Comparison of ENCODE assay signal across 23 mouse cellular contexts in the genomic region with DNA sequence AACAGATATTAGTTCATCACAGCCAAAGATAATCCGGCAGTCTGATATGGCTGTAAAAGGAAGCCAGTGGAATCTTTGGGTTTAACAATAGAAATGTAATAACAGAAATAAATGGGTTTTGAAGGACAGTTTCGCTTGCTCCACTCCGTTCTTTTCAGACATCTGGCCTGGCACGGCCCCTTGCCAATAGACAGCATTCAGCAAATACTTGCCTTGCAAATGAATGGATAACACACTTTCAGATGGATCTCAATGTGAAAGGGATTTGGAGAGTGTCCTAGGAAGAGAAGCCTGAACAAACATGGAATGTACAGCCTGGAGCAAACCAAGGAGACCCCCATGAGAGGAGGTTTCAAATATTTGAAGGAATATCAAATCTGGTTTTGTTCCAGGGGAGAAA.
DNase-seq lines count a peak whose midpoint lies in the region; ATAC-seq lines count a peak whose summit lies in the region.
"Had no signal": no experiment of that assay in that cellular context is flagged by ENCODE, and none has a peak within 500 bp of the region (broad histone marks: within the 10 kb centered on the region; RNA-seq: fewer than 3 reads in every experiment).

No protein-coding gene starts in this region.

- no peak overlapping the region for H3K4me2 ChIP-seq in embryonic facial prominence, embryonic 12.5 days (replicated peaks)
- no peak overlapping the region for H3K4me2 ChIP-seq in limb, embryonic 15.5 days
- peak overlapping the region; percentile 14 for H3K4me2 ChIP-seq in embryonic facial prominence, embryonic 14.5 days (ENCODE audit: low read depth, low read length)
- H3K4me2 ChIP-seq: heart, embryonic 11.5 days; kidney, embryonic 15.5 days; liver, embryonic 15.5 days; lung, embryonic 15.5 days; midbrain, embryonic 15.5 days; neural tube, embryonic 12.5 days had no signal

- H3K4me3 ChIP-seq in embryonic facial prominence, embryonic 12.5 days, result no peak overlapping the region
- no peak overlapping the region for H3K4me3 ChIP-seq in embryonic facial prominence, embryonic 10.5 days
- no peak overlapping the region for H3K4me3 ChIP-seq in limb, embryonic 15.5 days
- H3K4me3 ChIP-seq in limb, embryonic 10.5 days, result no peak overlapping the region
- no peak overlapping the region for H3K4me3 ChIP-seq in embryonic facial prominence, embryonic 14.5 days (ENCODE audit: low read depth, low read length)
- H3K4me3 ChIP-seq: kidney, embryonic 15.5 days; liver, embryonic 15.5 days; lung, embryonic 15.5 days; megakaryocyte, embryonic 14.5 days; midbrain, embryonic 15.5 days; neural tube, embryonic 12.5 days had no signal

- ATAC-seq in embryonic facial prominence, embryonic 12.5 days (ENCODE audit: insufficient number of reproducible peaks, insufficient read depth, low FRiP score, low TSS enrichment), result no peak
- ATAC-seq in limb, embryonic 15.5 days (ENCODE audit: insufficient number of reproducible peaks, low FRiP score, low TSS enrichment, low read depth), result no peak
- ATAC-seq in embryonic facial prominence, embryonic 14.5 days (ENCODE audit: low read depth), result peak; percentile 38
- ATAC-seq: midbrain, embryonic 15.5 days had no signal

- no peaks in the 10 kb centered on the region for H3K36me3 ChIP-seq in embryonic facial prominence, embryonic 12.5 days
- H3K36me3 ChIP-seq in embryonic facial prominence, embryonic 10.5 days (replicated peaks), result no peaks in the 10 kb centered on the region
- no peaks in the 10 kb centered on the region for H3K36me3 ChIP-seq in limb, embryonic 15.5 days
- no peaks in the 10 kb centered on the region for H3K36me3 ChIP-seq in limb, embryonic 10.5 days
- H3K36me3 ChIP-seq in embryonic facial prominence, embryonic 14.5 days (ENCODE audit: control insufficient read depth, insufficient read depth, low read length), result no peaks in the 10 kb centered on the region
- H3K36me3 ChIP-seq: kidney, embryonic 15.5 days; liver, embryonic 15.5 days; lung, embryonic 15.5 days; midbrain, embryonic 15.5 days; neural tube, embryonic 12.5 days had no signal

- H3K9me3 ChIP-seq in embryonic facial prominence, embryonic 12.5 days, result no peaks in the 10 kb centered on the region
- no peaks in the 10 kb centered on the region for H3K9me3 ChIP-seq in embryonic facial prominence, embryonic 10.5 days
- no peaks in the 10 kb centered on the region for H3K9me3 ChIP-seq in limb, embryonic 15.5 days
- no peaks in the 10 kb centered on the region for H3K9me3 ChIP-seq in limb, embryonic 10.5 days (replicated peaks)
- H3K9me3 ChIP-seq in embryonic facial prominence, embryonic 14.5 days (ENCODE audit: control insufficient read depth, low read length), result no peaks in the 10 kb centered on the region
- H3K9me3 ChIP-seq: kidney, embryonic 15.5 days; liver, embryonic 15.5 days; lung, embryonic 15.5 days; megakaryocyte, embryonic 14.5 days; midbrain, embryonic 15.5 days; neural tube, embryonic 12.5 days had no signal

- H3K4me1 ChIP-seq in embryonic facial prominence, embryonic 12.5 days, result peaks cover 29% of the 10 kb centered on the region
- H3K4me1 ChIP-seq in embryonic facial prominence, embryonic 10.5 days, result peaks cover 56% of the 10 kb centered on the region
- H3K4me1 ChIP-seq in limb, embryonic 15.5 days, result peaks cover 35% of the 10 kb centered on the region
- peaks cover 42% of the 10 kb centered on the region for H3K4me1 ChIP-seq in limb, embryonic 10.5 days
- H3K4me1 ChIP-seq in embryonic facial prominence, embryonic 14.5 days (ENCODE audit: control insufficient read depth, insufficient read depth, low read length), result peaks cover 36% of the 10 kb centered on the region
- H3K4me1 ChIP-seq: liver, embryonic 15.5 days; megakaryocyte, embryonic 14.5 days had no signal

- 74% methylated on average over 4 of the region's 4 CpGs for WGBS in embryonic facial prominence, embryonic 12.5 days
- WGBS in embryonic facial prominence, embryonic 10.5 days, result 89% methylated on average over 4 of the region's 4 CpGs
- 73% methylated on average over 4 of the region's 4 CpGs for WGBS in limb, embryonic 15.5 days
- WGBS in limb, embryonic 10.5 days, result 95% methylated on average over 4 of the region's 4 CpGs
- WGBS in embryonic facial prominence, embryonic 14.5 days, result 53% methylated on average over 4 of the region's 4 CpGs

- no peaks in the 10 kb centered on the region for H3K27me3 ChIP-seq in embryonic facial prominence, embryonic 12.5 days
- H3K27me3 ChIP-seq in embryonic facial prominence, embryonic 10.5 days (replicated peaks; ENCODE audit: low read depth, poor library complexity, severe bottlenecking), result peaks cover 8% of the 10 kb centered on the region; the same call in 1 of the 2 replicates
- H3K27me3 ChIP-seq in limb, embryonic 15.5 days, result no peaks in the 10 kb centered on the region
- H3K27me3 ChIP-seq in limb, embryonic 10.5 days (ENCODE audit: low read depth, poor library complexity, severe bottlenecking), result no peaks in the 10 kb centered on the region
- no peaks in the 10 kb centered on the region for H3K27me3 ChIP-seq in embryonic facial prominence, embryonic 14.5 days (replicated peaks; ENCODE audit: control insufficient read depth, insufficient read depth, low read length)
- H3K27me3 ChIP-seq: kidney, embryonic 15.5 days; liver, embryonic 15.5 days; lung, embryonic 15.5 days; midbrain, embryonic 15.5 days; neural tube, embryonic 12.5 days had no signal

- H3K27ac ChIP-seq in embryonic facial prominence, embryonic 12.5 days, result 0 out of 2 replicates have a peak overlapping the region, but pooled peaks have one; percentile 1
- no peak overlapping the region for H3K27ac ChIP-seq in embryonic facial prominence, embryonic 10.5 days (replicated peaks)
- peak overlapping the region; percentile 66 for H3K27ac ChIP-seq in limb, embryonic 15.5 days
- H3K27ac ChIP-seq in limb, embryonic 10.5 days, result no peak overlapping the region
- H3K27ac ChIP-seq in embryonic facial prominence, embryonic 14.5 days (replicated peaks; ENCODE audit: low read depth, low read length), result peak overlapping the region; percentile 79
- H3K27ac ChIP-seq: kidney, embryonic 15.5 days; liver, embryonic 15.5 days; lung, embryonic 15.5 days; midbrain, embryonic 15.5 days; neural tube, embryonic 12.5 days had no signal

- no peak overlapping the region for H3K9ac ChIP-seq in embryonic facial prominence, embryonic 12.5 days
- no peak overlapping the region for H3K9ac ChIP-seq in limb, embryonic 15.5 days
- no peak overlapping the region for H3K9ac ChIP-seq in embryonic facial prominence, embryonic 14.5 days (ENCODE audit: low read depth, low read length)
- H3K9ac ChIP-seq: kidney, embryonic 15.5 days; liver, embryonic 15.5 days; lung, embryonic 15.5 days; midbrain, embryonic 15.5 days; neural tube, embryonic 12.5 days had no signal

- DNase-seq in embryonic facial prominence, embryonic 10.5 days (ENCODE audit: low spot score), result no peak
- no peak for DNase-seq in limb, embryonic 10.5 days (ENCODE audit: low spot score)
- peak; percentile 79 for DNase-seq in embryonic facial prominence, embryonic 14.5 days (ENCODE audit: low spot score)
- peak; percentile 45 for DNase-seq in layer of hippocampus, adult 9-11 months
- DNase-seq in yolk sac, embryonic 10.5 days (ENCODE audit: low spot score), result no peak
- DNase-seq in left cerebral cortex, adult 9 months (ENCODE audit: low spot score in 2 of 2), result no peak
- DNase-seq: adrenal gland, postnatal 10 days; cerebellum, adult 8-10 months; cerebellum, postnatal 36 days; heart, adult 11 months; kidney, adult 11 months; kidney, postnatal 36 days; lung, postnatal 36 days; thymus, postnatal 25 days had no signal

Comparison
In these comparisons a context has a peak if more than half of its experiments do, and no peak if none do; other contexts are left out.
1. H3K27ac ChIP-seq: peak in embryonic facial prominence, embryonic 12.5 days (single experiment), limb, embryonic 15.5 days (single experiment) and embryonic facial prominence, embryonic 14.5 days (single experiment); none in embryonic facial prominence, embryonic 10.5 days (single experiment) and limb, embryonic 10.5 days (single experiment).
2. DNase-seq: peak in embryonic facial prominence, embryonic 14.5 days (single experiment) and layer of hippocampus, adult 9-11 months (single experiment); none in embryonic facial prominence, embryonic 10.5 days (single experiment), limb, embryonic 10.5 days (single experiment), yolk sac, embryonic 10.5 days (single experiment) and left cerebral cortex, adult 9 months (0 of 2).